Mouse (Mus musculus): ENCODE measurements around the gene 1700122O11Rik.

The 1700122O11Rik gene

GRCm38 (mm10) chr17:48038193-48038592, at the start of gene 1700122O11Rik:
Gene 1700122O11Rik, minus strand, starts transcription at chr17:48038293.
- no peak for DNase-seq (ENCODE audit: low read depth)

DNA sequence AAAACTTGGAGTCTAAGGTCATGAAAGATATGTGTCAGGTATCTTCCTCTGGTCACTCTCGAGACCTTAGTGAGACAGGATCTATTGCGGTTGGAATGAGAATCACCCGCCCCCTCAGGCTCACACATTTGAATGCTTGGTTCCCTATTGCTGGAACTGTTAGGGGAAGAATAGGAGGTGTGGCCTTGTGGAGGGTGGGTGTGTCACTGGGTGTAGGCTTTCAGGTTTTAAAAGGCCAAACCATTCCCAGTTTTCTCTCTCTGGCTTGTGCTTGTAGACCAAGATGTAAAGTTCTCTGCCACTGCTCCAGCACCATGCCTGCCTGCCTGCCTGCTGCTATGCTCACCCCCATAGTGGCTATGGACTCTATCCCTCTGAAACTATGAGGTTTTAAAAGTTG, 42.5 kb upstream of the 1700122O11Rik start:
- no peak for DNase-seq (ENCODE audit: low read depth)

DNA sequence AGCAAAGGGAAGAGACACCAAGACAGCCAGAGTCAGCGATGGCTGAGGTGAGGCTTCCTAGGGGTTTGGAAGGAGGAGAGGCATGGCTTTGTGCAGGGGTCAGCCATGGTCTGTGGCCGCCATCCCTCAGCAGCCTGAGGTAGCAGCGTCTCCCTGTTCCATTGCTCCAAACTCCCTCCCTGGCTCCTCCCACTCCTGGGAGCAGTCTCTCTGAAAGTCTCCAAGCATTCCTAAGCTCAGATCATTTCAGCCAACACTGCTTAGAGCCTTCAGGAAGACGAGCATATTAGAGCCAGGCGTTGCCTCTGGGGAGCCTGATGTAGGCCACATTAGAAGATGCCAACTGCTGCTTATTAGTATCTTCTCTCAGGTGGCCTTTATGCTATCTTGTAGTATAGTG, 29.6 kb upstream of the 1700122O11Rik start:
- DNase-seq (ENCODE audit: low read depth), result no peak

GRCm38 (mm10) chr17:48067083-48067614, 29.1 kb upstream of the 1700122O11Rik start:
- no peak for DNase-seq (ENCODE audit: low read depth)

- DNase-seq (ENCODE audit: low read depth), result no peak
These were observed 27.0 kb upstream of the 1700122O11Rik start for GRCm38 (mm10) chr17:48065081-48065501.

- no peak for DNase-seq (ENCODE audit: low read depth)
These were observed 26.2 kb upstream of the 1700122O11Rik start for GRCm38 (mm10) chr17:48064196-48064843.

- no peak for DNase-seq (ENCODE audit: low read depth)
These were observed 19.3 kb upstream of the 1700122O11Rik start for GRCm38 (mm10) chr17:48057382-48057781.

DNA sequence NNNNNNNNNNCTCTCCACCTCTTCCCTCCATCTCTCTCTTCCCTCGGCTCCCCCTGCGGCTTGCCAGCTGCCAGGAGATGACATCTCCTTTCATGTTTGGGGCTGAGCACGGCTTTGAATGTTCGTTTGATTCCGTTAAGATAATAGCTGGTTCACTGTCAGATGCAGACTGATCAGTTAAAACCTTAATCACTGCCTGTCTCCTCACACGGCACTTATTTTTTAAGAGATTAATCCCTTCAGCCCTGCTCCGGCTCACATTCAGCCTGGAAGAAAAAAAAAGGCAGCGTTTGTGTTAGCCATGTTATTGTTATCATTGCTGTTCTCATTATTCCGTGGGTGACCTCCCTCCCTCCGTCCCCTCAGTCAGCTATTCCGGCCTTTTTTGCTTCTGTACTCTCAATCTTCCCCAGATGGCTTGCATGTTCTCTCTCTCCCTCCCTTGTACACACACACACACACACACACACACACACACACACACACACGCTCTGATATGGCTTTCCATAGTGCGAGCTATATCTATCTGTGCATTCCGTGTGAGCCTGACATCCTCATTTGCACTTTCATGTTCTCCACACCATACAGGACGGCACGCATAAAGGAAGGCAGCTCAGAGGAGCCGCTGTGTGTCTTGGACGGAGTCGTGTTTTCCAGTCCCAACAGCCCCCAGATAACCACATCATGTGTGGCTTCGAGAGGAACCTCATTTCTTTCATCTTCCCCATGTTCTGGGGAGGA, 17.2 kb upstream of the 1700122O11Rik start:
- no peak for DNase-seq (ENCODE audit: low read depth)

DNA sequence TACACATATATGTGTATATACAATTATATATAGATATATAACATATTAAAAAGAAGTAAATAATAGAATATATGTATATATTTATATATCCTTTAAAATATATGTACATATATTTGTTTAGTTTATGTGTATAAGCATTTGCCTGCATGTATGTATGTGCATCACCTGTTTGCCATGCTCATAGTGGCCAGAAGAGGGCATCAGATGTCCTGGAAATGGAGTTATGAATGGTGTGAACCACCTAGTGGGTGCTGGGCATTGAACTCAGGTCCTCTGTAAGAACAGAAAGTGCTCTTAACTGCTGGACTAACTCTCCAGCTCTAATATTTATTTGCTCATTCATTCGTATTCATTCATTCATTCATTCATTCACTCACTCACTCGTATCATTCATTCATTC, 15.6 kb upstream of the 1700122O11Rik start:
- no peak for DNase-seq (ENCODE audit: low read depth)

GRCm38 (mm10) chr17:48052338-48053067, 14.4 kb upstream of the 1700122O11Rik start:
- DNase-seq (ENCODE audit: low read depth), result no peak

DNA sequence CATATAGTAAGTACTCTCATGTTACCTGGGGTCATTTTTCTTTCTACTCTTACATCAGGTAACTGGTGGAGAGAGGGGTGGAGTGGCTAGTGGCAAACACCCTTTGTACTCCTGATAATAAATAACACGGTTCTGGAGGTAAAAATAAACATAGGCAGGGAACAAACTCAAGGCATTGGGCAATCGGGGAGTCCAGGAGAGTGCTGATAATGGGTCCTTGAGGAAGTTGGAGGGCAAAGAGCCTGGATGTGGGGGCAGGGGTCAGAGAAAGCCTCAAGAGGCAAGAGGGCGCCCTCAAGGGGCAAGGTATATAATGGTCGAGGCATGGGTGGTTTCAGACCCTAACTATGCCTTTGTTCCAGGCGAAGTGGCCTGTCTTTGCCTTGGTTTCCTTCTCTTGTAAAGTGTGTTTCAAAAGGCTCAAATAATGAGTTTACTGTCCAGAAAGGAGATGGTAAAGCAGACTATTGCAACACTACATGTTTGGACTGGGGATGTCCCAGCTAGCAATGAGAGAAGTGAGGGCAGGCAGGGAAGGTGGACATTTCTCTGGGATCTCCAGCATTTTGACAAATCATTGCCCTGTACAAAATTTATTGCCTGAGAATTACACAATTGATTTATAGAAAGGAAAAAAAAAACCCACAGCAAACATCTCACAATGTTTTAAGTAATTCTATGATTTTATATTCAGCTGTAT, 13.7 kb upstream of the 1700122O11Rik start:
- no peak for DNase-seq (ENCODE audit: low read depth)

- peak; percentile 64 for DNase-seq (ENCODE audit: low read depth)
These were observed 7.5 kb upstream of the 1700122O11Rik start for GRCm38 (mm10) chr17:48045631-48046030.

DNA sequence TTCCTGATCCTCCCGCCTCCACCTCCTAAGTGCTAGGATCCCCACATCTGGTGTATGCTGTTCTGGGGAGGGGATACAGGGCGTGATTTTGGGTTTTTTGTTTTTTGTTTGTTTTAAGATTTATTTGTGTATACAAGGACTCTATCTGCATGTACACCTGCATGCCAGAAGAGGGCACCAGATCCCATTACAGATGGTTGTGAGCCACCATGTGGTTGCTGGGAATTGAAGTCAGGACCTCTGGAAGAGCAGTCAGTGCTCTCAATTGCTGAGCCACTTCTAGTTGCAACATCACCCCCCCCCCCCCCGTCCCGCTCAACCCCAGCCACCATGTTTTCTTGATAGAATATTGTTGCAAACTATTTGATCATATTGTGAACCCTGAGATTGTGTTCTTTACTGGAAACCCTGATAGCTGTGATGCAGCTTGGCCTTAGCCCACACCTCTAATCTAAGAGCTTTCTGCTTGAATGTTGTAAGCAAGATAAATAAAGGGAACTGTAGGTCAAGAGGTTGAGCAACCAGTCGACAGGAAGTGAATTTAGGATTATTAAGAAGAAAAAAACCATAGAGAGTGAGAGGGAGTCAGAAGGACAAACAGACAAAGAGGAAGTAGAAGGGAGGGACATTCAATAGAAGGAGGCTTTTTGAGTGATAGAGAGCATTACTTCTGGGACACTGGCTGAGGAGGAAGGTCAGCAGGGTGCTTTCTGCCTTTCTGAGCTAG, 5.2 kb upstream of the 1700122O11Rik start:
- no peak for DNase-seq (ENCODE audit: low read depth)

DNA sequence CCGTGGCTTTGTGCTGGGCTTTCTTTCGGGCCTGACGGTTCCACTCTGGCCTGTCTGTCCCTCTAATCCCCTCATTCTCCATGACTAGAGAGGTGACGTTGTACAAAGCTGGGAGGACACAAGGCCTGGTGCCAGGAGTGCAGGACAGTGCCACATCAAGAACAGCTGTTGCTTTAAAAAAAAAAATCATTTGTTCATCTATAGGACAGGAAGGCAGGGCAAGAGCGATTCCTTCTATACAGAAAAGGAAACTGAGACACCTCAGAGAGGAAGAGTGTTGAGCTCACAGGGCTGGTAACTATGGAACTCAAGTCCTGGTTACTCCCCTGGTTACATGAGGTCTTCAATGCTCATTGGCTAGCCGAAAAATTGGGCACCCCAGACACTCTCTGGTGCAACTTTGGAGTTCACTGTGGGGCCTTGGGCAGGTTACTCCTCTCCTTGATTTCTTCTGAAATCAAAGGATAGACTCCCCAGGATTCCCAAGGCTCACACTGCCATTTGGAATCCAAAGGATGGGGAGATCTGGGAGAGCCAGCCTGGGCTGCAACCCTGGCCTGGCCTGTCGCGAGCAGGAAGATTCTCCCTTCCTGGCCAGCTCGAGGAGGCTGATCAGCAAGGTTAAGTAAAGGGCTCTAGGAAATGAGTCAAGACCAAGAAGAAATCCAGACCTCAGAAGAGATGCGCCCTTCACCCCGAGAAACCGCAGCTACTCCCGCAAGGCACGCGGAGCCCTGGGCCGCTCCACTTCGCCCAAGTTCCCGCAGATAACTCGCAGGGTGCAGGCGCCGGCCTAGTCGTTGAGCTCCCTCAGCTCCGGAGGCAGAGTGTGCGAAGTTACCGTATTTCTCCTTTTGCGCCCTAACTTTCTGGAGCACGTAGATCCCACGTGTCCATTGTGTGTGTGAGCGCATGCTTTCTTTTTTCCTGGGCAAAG, 3.5 kb upstream of the 1700122O11Rik start:
- DNase-seq (ENCODE audit: low read depth), result peak; percentile 44

DNA sequence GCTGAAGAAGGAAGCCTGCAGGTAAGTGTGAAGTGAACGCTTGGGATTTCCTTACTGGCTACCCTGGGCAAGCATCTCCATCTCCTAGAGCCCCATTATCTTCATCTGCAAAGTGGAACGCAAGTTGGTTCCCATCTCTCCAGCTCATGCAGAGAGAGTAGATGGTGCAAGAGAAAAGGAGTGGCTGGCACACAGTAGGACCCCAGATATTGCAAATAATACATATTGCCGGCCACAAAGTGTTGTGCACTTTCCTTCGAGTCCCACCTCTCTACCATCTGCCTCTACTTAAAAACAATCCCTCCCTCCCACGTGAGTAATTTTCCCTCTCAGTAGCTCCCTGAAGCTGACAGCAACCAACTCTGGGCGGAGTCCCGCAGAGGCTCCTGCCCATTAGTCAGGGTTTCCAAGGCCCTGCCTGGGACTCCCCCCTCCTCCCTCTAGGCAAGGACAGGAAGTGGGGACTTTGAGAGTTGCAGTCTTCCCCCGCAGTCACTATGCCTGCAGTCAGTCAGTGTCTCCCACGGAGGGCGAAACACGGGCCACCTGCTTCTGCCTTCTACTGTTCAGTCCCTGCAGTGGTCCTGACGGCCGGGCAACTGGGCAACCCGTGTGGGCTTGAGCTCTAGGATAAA, 1.3 kb upstream of the 1700122O11Rik start:
- DNase-seq (ENCODE audit: low read depth), result peak; percentile 40

DNA sequence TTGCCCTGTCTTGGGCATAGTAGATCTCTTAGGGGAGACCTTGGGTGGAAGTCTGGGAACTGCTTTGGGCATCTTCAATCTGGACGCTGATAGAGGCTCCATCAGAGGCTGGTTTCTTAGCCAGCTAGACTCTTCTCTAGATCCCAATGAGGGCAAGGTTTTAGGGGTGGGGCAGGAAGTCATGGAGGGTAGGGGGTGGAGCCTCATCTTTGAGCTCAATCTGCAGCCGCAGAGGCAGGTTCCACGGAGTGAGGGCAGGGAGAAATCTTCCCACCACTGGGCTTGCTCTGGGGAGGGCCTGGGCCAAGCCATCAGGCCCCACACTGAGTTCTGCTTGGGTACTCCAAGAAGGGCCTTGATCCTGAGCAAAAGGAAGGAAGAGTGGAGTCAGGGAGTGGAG, 1.2 kb downstream of the 1700122O11Rik start:
- DNase-seq (ENCODE audit: low read depth), result no peak

DNA sequence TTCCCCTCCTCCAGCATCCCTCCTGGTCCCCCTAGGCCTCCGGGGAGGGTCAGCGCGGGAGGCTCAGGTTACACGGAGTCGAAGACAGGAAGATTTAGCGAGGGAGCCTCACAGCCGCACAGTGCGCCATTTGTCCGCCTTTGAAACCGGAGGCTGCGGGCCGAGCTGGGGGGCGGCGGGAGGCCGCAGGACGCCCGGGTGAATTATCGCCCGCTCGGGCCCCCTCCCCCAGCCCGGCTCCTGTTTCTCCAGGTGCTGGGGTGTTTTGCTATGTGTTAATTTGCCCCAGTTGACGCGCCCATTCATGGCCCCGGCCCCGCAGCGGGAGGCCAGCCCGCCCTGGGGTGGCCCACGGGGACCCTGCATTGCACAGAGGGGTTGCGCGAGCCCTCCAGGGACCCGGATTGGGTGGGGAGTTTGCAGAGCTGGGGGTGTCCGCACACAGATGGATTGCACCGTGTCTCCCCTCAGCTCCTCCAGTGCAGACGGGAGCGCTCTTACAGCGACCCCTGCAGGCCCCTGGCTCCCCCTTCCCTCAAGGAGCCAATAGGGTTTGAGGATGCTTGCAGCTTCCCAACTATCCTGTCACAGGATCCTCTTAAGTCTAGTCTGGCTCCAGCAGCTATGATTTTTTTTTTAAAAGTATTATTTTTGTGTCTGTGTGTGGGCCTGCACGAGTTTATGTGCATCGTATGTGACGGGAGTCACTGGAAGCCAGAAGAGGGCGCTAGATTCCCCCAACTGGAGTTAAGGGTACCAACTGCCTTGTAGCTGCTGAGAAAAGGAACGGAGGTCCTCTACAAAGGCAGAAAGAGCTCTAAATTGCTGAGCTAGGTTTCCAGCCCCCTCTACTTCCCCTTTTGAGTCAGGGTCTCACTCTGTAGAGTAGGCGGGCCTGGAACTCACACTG, 6.3 kb downstream of the 1700122O11Rik start:
- no peak for DNase-seq (ENCODE audit: low read depth)

GRCm38 (mm10) chr17:48029241-48029640, 8.9 kb downstream of the 1700122O11Rik start:
- DNase-seq (ENCODE audit: low read depth), result no peak

DNA sequence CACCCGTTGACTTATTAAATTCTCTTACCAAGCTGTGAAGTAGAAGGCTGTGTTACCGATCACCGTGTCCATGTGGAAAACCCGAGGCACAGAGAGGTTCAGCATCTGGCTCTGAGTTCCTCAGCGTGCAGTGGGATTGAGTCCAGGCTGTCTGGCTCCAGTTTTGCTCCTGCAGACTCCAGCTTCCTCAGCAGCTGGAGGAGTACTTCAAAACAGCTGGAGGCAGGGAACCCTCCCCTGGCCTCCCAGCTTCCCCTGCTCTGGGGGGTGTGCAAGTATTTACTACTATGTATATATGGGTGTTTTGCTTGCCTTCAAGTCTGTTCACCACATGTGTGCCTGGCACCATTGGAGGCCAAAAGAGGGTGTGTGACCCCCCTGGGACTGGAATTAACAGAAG, 9.8 kb downstream of the 1700122O11Rik start:
- DNase-seq (ENCODE audit: low read depth), result no peak
